Mouse (Mus musculus): Measurements from ENCODE around the gene Pdf. TPM values are rescaled to one million over a fixed set of nuclear protein-coding genes. Genes with fewer than 3 reads are reported as not detected.

Gene Pdf
- total and polyA plus RNA-seq, 3 experiments: 36.0 to 43.6 TPM; not detected in 1

DNA sequence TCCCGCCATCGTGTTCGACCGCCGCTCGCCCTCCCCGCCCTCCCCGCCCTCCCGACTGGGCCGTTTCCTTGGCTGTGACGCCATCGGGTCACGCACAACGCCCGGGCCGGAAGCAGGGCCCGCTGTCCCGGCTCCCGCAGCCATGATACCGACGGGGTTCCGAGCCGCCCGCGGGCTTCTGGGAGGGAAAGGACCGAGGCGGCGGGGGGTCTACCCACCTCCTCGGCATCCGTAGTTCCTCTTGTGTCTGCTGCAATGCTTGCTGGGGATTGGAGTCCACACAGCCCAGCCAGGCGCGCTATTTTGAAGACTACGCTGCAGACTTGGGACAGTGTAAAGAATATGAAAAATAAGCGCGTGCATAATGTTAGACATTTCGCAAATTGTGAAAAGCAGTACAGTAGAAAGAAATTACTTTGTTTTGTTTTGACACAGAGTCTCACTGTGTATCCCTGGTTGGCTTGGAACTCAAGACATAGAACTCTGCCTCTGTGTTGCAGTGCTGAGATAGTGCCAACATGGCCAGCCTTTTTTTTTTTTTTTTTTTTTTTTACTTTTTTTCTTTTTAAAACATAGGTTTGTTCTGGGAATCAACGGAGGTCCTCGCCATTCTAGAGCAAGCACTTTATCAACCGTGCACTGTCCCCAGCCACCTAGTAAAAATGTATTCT is 48.1 kb upstream of the Pdf start, which contains the start of gene Terf2 (continued):
- TF ChIP-seq POLR2A (IDR thresholded peaks at IDR 0.05; ENCODE audit: control insufficient read depth in 1 of 2, insufficient read depth in 1 of 2, low read depth in 1 of 2, low read length in 2 of 2, poor library complexity in 1 of 2) (peak in 1 of 2 experiments; percentile 62; a peak in 2 of 4 replicates), SIN3A (IDR thresholded peaks at IDR 0.05; ENCODE audit: low read length) (peak; percentile 86), CTCF (IDR thresholded peaks at IDR 0.05 in 2 of 3, conservative IDR thresholded peaks at IDR 0.05 in 1 of 3; ENCODE audit: control insufficient read depth in 1 of 3, insufficient read depth in 1 of 3, low read depth in 2 of 3, low read length in 3 of 3, poor library complexity in 1 of 3, severe bottlenecking in 1 of 3) (no peak), TCF12 (IDR thresholded peaks at IDR 0.05; ENCODE audit: low read depth, low read length) (peak; percentile 73), UBTF (IDR thresholded peaks at IDR 0.05; ENCODE audit: borderline replicate concordance, insufficient read depth, low read depth, low read length) (peak; percentile 4; the same call in 1 of the 2 replicates), GATA1 (IDR thresholded peaks at IDR 0.05; ENCODE audit: low read depth, low read length) (no peak), JUND (IDR thresholded peaks at IDR 0.05; ENCODE audit: low read depth, low read length) (no peak), USF1 (IDR thresholded peaks at IDR 0.05; ENCODE audit: low read depth, low read length) (0 out of 2 replicates have a peak, but pooled peaks have one; percentile 33)

DNA sequence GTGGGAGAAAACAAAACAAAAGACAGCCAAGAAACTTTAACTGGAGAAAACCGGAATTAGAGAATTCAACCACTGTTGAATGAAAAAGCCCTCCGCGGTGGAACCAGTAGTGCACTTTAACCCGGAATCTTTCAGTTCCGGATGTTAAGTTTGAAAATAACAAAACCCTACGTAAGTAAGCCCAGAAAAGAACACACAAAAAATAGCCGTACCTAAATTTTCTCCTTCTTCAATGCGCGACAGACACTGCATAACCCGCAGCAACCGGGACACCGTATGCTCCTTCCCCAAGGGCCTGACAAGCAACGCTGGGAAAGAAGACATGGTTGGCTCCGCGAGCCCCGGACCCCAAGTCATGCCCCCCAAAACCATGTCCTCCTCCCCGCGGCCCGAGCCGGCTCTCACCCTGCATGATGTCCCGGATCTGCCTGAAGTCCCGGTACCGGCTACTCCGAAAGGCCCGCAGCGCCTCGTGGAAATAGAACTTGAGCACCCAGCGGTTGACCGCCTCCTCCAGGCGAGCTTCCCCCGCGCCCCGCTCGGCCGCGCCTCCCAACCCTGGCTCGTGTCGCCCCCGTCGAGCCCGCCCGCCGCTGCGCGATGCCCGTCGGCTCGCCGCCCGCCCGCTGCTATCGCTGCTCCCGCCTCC is 47.4 kb upstream of the Pdf start:
- no peak for TF ChIP-seq E2F4 (IDR thresholded peaks at IDR 0.05; ENCODE audit: borderline replicate concordance, low read depth, low read length)
- TF ChIP-seq MAZ (IDR thresholded peaks at IDR 0.05; ENCODE audit: low read depth, low read length): no peak
- no peak for TF ChIP-seq SMC3 (IDR thresholded peaks at IDR 0.05; ENCODE audit: low read depth, low read length)
- TF ChIP-seq CTCF (IDR thresholded peaks at IDR 0.05 in 2 of 3, conservative IDR thresholded peaks at IDR 0.05 in 1 of 3; ENCODE audit: control insufficient read depth in 1 of 3, insufficient read depth in 1 of 3, low read depth in 2 of 3, low read length in 3 of 3, poor library complexity in 1 of 3, severe bottlenecking in 1 of 3): no peak
- TF ChIP-seq SIN3A (IDR thresholded peaks at IDR 0.05; ENCODE audit: low read length): peak; percentile 86
- no peak for TF ChIP-seq RCOR1 (IDR thresholded peaks at IDR 0.05; ENCODE audit: low read depth, low read length)
- TF ChIP-seq POLR2A (IDR thresholded peaks at IDR 0.05; ENCODE audit: control insufficient read depth in 1 of 2, insufficient read depth in 1 of 2, low read depth in 1 of 2, low read length in 2 of 2, poor library complexity in 1 of 2): peak in 1 of 2 experiments; percentile 52; a peak in 1 of 4 replicates
- TF ChIP-seq MYC (IDR thresholded peaks at IDR 0.05; ENCODE audit: low read depth, low read length): peak; percentile 61; the same call in 1 of the 2 replicates
- TF ChIP-seq MAFK (IDR thresholded peaks at IDR 0.05; ENCODE audit: borderline replicate concordance, low read depth, low read length): no peak
- no peak for TF ChIP-seq TAL1 (IDR thresholded peaks at IDR 0.05; ENCODE audit: low read length)
- TF ChIP-seq ELF1 (IDR thresholded peaks at IDR 0.05; ENCODE audit: low read depth, low read length): 0 out of 2 replicates have a peak, but pooled peaks have one; percentile 16
- TF ChIP-seq TBP (IDR thresholded peaks at IDR 0.05; ENCODE audit: low read depth, low read length): peak; percentile 57; the same call in 1 of the 2 replicates
- TF ChIP-seq HCFC1 (IDR thresholded peaks at IDR 0.05; ENCODE audit: low read depth, low read length): peak; percentile 79
- TF ChIP-seq UBTF (IDR thresholded peaks at IDR 0.05; ENCODE audit: borderline replicate concordance, insufficient read depth, low read depth, low read length): peak; percentile 20; the same call in 1 of the 2 replicates
- TF ChIP-seq USF2 (IDR thresholded peaks at IDR 0.05; ENCODE audit: borderline replicate concordance in 1 of 2, insufficient read depth in 1 of 2, low read depth in 1 of 2, low read length in 2 of 2): no peak
- H3K27ac ChIP-seq (ENCODE audit: control insufficient read depth, low read depth, low read length): peak overlapping the region; percentile 92
- H3K9me3 ChIP-seq (replicated peaks; ENCODE audit: insufficient read depth, low read length): no peaks in the 10 kb centered on the region
- peak; percentile 77 for DNase-seq (ENCODE audit: low read depth, low spot score)
- H3K36me3 ChIP-seq (ENCODE audit: control insufficient read depth in 1 of 2, insufficient read depth in 2 of 2, low read length in 2 of 2): peaks cover 4 to 10% of the 10 kb centered on the region in 2 experiments
- peak overlapping the region; percentile 87 for H3K9ac ChIP-seq (ENCODE audit: control insufficient read depth, low read depth, low read length, poor library complexity, severe bottlenecking)
- H3K4me3 ChIP-seq (ENCODE audit: control insufficient read depth in 1 of 2, insufficient read depth in 1 of 2, low read depth in 2 of 2, low read length in 2 of 2): peak overlapping the region; percentile 92 to 97
- H3K27me3 ChIP-seq (ENCODE audit: control insufficient read depth in 1 of 2, insufficient read depth in 2 of 2, low read length in 2 of 2): no peaks in the 10 kb centered on the region
- H3K4me1 ChIP-seq (ENCODE audit: control insufficient read depth in 1 of 2, insufficient read depth in 2 of 2, low read length in 2 of 2): peaks cover 0 to 8% of the 10 kb centered on the region in 2 experiments; a peak in 2 of 4 replicates
- H3K79me2 ChIP-seq (ENCODE audit: control insufficient read depth, insufficient read depth, low read length, poor library complexity): peaks cover 34% of the 10 kb centered on the region

All from MEL (cell line).